Mouse (Mus musculus): ENCODE results near the gene Zfp553. TPM values are rescaled to one million over a fixed set of nuclear protein-coding genes. Genes with fewer than 3 reads are reported as not detected.
A peak's percentile ranks its signal among the peaks of the same experiment; 100 is the strongest.

The Zfp553 gene
- polyA plus RNA-seq, 1 experiment from 2014 or later = 5.9 TPM

DNA sequence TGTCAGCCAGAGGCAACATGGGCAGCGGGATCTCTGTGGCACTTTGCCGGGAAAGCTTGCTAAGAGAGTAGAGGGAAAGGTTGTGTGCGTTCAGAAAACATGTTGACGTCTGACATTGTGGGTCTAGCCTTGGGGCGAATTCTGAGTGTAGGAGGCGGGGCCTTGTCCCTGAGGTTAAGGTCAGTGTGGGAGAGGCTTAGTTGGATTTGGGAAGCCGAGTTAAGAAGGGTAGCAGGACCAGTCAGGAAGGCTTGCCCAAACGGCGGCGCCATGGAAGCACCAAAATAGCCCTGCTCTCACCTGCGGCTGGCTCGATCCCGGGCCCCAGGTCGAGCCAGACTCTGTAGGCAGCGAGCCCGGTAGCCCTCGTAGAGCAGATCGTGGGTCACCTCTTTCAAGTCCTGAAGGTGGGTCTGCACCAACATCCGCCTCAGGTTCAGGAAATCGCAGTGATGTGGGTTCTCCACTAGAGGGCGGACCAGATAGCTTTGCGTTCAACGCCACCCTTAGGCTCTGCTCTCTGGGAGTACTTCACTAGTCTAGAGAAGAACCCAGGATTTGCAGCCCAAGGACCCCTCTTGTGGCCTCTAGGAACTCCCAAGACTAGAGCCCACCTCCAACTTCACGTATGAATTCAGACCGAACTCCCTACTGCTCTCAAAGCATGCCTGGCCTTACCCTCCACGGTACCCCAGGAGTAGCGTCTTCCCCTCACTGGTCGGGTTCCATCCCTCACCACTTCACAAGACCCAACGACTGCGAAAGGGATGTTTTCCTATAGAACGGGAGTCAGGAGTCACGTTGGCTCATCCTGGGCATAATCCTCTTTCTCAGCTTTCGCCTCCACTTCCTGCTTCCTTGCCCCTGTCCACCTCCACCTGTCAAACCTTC is 17.6 kb upstream of the Zfp553 start:
- WGBS (ENCODE audit: insufficient replicate concordance) = 29% methylated on average over 33 of the region's 33 CpGs
- peaks cover 42% of the 10 kb centered on the region for H3K4me1 ChIP-seq (ENCODE audit: control insufficient read depth, low read depth, low read length)

DNA sequence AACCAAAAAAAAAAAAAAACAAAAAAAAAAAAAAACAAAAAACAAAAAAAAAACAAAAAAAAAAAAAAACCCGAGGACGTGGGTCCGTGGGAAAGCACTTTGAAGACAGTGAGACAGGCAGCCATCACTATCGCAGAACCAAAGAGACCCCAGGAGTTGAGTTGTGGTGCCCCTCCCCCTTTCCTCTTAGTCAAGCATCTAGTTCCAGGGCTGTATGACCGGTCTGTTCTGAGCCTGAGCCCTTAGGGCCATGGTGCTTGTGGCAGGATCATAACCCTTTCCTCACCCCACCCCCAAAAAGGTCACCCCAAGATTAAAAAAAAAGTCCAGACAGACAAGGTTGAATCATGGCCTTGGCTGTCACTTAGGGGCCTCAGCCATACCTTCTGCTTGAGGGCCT is 16.6 kb upstream of the Zfp553 start:
- H3K4me3 ChIP-seq (ENCODE audit: low read depth, low read length) = no peak overlapping the region
- H3K36me3 ChIP-seq (ENCODE audit: control insufficient read depth, insufficient read depth) = no peaks in the 10 kb centered on the region
- H3K9me3 ChIP-seq (replicated peaks; ENCODE audit: control insufficient read depth, low read length) = no peaks in the 10 kb centered on the region
- no peaks in the 10 kb centered on the region for H3K27me3 ChIP-seq (ENCODE audit: control insufficient read depth, insufficient read depth, low read depth, low read length)
- H3K27ac ChIP-seq (ENCODE audit: low read length) = no peak overlapping the region
- ATAC-seq (ENCODE audit: low read depth) = no peak
- H3K4me1 ChIP-seq (ENCODE audit: control insufficient read depth, low read depth, low read length) = peaks cover 38% of the 10 kb centered on the region
- 72% methylated on average over 5 of the region's 5 CpGs for WGBS (ENCODE audit: insufficient replicate concordance)
- H3K9ac ChIP-seq (ENCODE audit: low read depth, low read length) = no peak overlapping the region
- no peak overlapping the region for H3K4me2 ChIP-seq (ENCODE audit: low read depth, low read length)

More for the DNA sequence above, 17.6 kb upstream of the Zfp553 start:
- Histone ChIP-seq H3K27me3 (ENCODE audit: control insufficient read depth, insufficient read depth, low read depth, low read length) (no peaks in the 10 kb centered on the region), H3K27ac (ENCODE audit: low read length) (peak overlapping the region; percentile 8; the same call in 1 of the 2 replicates), H3K9ac (ENCODE audit: low read depth, low read length) (peak overlapping the region; percentile 45), H3K36me3 (ENCODE audit: control insufficient read depth, insufficient read depth) (no peaks in the 10 kb centered on the region), H3K9me3 (replicated peaks; ENCODE audit: control insufficient read depth, low read length) (no peaks in the 10 kb centered on the region), H3K4me3 (ENCODE audit: low read depth, low read length) (peak overlapping the region; percentile 37), H3K4me2 (ENCODE audit: low read depth, low read length) (peak overlapping the region; percentile 52)
- ATAC-seq (ENCODE audit: low read depth) = peak; percentile 22; the same call in 1 of the 2 replicates

DNA sequence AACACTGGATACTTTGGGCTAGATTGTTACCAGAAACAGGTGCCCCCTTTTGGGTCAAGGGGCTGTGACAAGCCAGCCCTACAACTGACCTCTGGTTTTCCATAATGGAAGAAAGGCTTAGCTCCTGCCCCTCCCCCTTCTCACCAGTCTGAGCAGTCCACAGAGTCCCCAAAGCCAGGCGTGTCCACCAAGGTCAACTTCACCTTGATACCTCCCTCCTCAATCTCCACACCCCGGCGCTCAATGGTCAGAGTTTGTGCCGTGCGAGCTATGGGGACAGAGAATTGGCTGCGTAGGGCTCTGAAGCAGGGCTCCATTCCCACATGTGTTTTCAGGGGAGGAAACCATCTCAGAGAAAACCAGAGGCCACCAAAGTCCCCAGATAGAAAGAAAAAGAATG is 15.4 kb upstream of the Zfp553 start:
- Histone ChIP-seq H3K27me3 (ENCODE audit: control insufficient read depth, insufficient read depth, low read depth, low read length) (no peaks in the 10 kb centered on the region), H3K4me2 (ENCODE audit: low read depth, low read length) (peak overlapping the region; percentile 46), H3K36me3 (ENCODE audit: control insufficient read depth, insufficient read depth) (no peaks in the 10 kb centered on the region), H3K4me1 (ENCODE audit: control insufficient read depth, low read depth, low read length) (peaks cover 38% of the 10 kb centered on the region), H3K27ac (ENCODE audit: low read length) (peak overlapping the region; percentile 90), H3K4me3 (ENCODE audit: low read depth, low read length) (peak overlapping the region; percentile 28), H3K9ac (ENCODE audit: low read depth, low read length) (peak overlapping the region; percentile 55), H3K9me3 (replicated peaks; ENCODE audit: control insufficient read depth, low read length) (no peaks in the 10 kb centered on the region)
- 68% methylated on average over 6 of the region's 6 CpGs for WGBS (ENCODE audit: insufficient replicate concordance)
- ATAC-seq (ENCODE audit: low read depth) = no peak

DNA sequence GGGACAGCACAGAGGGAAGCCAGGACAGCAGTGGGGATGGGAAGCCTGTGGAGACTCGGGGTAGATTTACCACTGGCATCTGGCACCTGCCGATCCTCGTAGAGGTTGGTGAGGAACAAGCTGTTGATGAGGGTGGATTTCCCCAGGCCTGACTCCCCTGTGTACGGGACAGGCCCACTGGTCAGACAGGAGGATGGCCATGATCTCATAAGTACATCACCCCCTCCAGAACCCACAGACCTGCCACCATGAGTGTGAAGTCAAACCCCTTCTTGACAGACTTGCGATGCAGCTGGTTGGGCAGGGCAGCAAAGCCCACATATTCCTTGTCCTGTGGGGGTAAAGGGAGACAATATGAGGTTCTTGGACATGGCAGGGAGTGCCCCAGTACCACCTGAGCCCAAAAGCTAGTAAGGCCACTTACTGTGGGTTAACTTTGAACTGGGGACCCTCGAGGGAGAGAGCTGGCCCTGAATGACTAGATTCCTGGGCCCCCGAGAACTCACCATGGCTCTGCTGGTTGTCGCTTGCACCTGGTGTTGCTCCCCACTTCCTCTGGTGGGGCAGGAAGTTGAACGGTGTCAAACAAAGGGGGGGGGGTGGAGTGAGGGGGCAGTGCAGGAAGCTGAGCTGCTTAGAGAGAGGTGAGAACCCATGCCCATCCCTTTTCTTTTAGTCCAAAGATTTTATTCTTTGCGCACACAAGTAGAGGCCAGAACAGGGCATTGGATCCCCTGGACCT is 14.8 kb upstream of the Zfp553 start:
- H3K9ac ChIP-seq (ENCODE audit: low read depth, low read length) = peak overlapping the region; percentile 55
- H3K36me3 ChIP-seq (ENCODE audit: control insufficient read depth, insufficient read depth) = no peaks in the 10 kb centered on the region
- peaks cover 43% of the 10 kb centered on the region for H3K4me1 ChIP-seq (ENCODE audit: control insufficient read depth, low read depth, low read length)
- WGBS (ENCODE audit: insufficient replicate concordance) = 32% methylated on average over 10 of the region's 10 CpGs
- H3K27ac ChIP-seq (ENCODE audit: low read length) = peak overlapping the region; percentile 90
- 0 out of 2 replicates have a peak, but pooled peaks have one; percentile 7 for ATAC-seq (ENCODE audit: low read depth)
- no peaks in the 10 kb centered on the region for H3K9me3 ChIP-seq (replicated peaks; ENCODE audit: control insufficient read depth, low read length)
- H3K4me3 ChIP-seq (ENCODE audit: low read depth, low read length) = peak overlapping the region; percentile 28
- H3K4me2 ChIP-seq (ENCODE audit: low read depth, low read length) = peak overlapping the region; percentile 46
- no peaks in the 10 kb centered on the region for H3K27me3 ChIP-seq (ENCODE audit: control insufficient read depth, insufficient read depth, low read depth, low read length)

DNA sequence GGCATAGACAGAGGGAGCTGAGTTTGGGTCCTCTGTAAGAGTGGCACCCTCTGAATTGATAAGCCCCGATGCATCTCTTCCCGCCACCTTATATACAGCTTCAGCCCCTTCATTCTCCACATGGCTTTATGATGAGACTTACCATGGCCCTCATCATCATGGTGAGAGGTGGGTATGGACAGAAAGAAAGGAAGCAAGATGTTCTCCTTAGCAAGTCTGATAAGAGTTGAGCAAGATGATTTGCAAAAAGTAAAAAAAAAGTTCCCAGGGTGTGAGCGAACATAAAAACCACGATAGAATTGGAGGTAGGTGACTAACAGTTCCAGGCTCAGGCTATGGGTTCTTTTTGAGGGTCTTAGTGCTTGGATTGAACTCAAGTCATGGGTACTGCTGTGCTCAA is 14.2 kb upstream of the Zfp553 start:
- Histone ChIP-seq H3K9me3 (replicated peaks; ENCODE audit: control insufficient read depth, low read length) (no peaks in the 10 kb centered on the region), H3K4me1 (ENCODE audit: control insufficient read depth, low read depth, low read length) (peaks cover 49% of the 10 kb centered on the region), H3K4me2 (ENCODE audit: low read depth, low read length) (peak overlapping the region; percentile 46), H3K27me3 (ENCODE audit: control insufficient read depth, insufficient read depth, low read depth, low read length) (no peaks in the 10 kb centered on the region), H3K27ac (ENCODE audit: low read length) (peak overlapping the region; percentile 90), H3K9ac (ENCODE audit: low read depth, low read length) (peak overlapping the region; percentile 55), H3K4me3 (ENCODE audit: low read depth, low read length) (peak overlapping the region; percentile 28; the same call in 1 of the 2 replicates), H3K36me3 (ENCODE audit: control insufficient read depth, insufficient read depth) (no peaks in the 10 kb centered on the region)
- ATAC-seq (ENCODE audit: low read depth) = peak; percentile 49
- WGBS (ENCODE audit: insufficient replicate concordance) = 19% methylated on average over 4 of the region's 4 CpGs

DNA sequence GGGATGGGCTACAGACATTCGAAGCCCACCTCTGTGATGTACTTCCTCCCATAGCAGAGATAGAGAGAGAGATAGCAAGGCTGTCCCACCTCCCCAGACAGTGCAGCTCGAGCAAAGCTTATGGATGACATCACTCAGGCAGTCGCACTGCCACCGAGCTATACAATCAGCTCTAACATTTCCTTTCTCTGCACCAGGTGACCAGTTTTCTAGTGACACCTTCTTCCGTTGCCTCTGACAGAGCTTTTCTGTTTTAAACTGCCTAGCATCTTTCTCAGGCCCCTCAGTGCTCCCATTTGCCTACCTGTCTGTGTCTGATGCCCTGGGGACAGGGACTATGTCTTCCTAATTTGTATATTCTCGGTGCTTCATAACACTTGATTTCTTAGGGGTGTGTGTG is 12.4 kb upstream of the Zfp553 start:
- Histone ChIP-seq H3K27ac (ENCODE audit: low read length) (peak overlapping the region; percentile 18; the same call in 1 of the 2 replicates), H3K9ac (ENCODE audit: low read depth, low read length) (no peak overlapping the region), H3K4me1 (ENCODE audit: control insufficient read depth, low read depth, low read length) (peaks cover 60% of the 10 kb centered on the region), H3K4me2 (ENCODE audit: low read depth, low read length) (no peak overlapping the region), H3K9me3 (replicated peaks; ENCODE audit: control insufficient read depth, low read length) (no peaks in the 10 kb centered on the region), H3K27me3 (ENCODE audit: control insufficient read depth, insufficient read depth, low read depth, low read length) (no peaks in the 10 kb centered on the region), H3K4me3 (ENCODE audit: low read depth, low read length) (no peak overlapping the region), H3K36me3 (ENCODE audit: control insufficient read depth, insufficient read depth) (no peaks in the 10 kb centered on the region)
- WGBS (ENCODE audit: insufficient replicate concordance) = 65% methylated on average over 6 of the region's 6 CpGs
- ATAC-seq (ENCODE audit: low read depth) = no peak

DNA sequence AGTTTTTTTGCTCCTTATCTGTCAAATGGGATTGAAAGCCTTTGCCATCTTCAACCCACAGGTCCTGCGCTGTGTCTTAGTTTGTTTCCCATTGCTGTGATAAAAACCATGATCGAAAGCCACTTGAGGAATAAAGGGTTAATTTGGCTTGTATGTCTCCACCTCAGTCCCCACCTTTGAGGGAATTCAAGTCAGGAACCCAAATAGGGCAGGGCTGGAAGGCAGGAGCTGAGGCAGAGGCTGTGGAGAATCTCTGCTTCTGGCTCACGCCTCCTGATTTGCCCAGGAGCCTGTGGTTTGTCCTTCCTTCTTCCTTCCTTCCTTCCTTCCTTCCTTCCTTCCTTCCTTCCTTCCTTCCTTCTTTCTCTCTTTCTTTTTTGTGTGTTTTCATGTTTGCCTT is 9.8 kb upstream of the Zfp553 start:
- peak overlapping the region; percentile 94 for H3K27ac ChIP-seq (ENCODE audit: low read length)
- no peak for ATAC-seq (ENCODE audit: low read depth)
- H3K9ac ChIP-seq (ENCODE audit: low read depth, low read length) = peak overlapping the region; percentile 5
- no peaks in the 10 kb centered on the region for H3K36me3 ChIP-seq (ENCODE audit: control insufficient read depth, insufficient read depth)
- H3K27me3 ChIP-seq (ENCODE audit: control insufficient read depth, insufficient read depth, low read depth, low read length) = no peaks in the 10 kb centered on the region
- H3K4me1 ChIP-seq (ENCODE audit: control insufficient read depth, low read depth, low read length) = peaks cover 62% of the 10 kb centered on the region
- H3K4me2 ChIP-seq (ENCODE audit: low read depth, low read length) = peak overlapping the region; percentile 31
- 82% methylated on average over 3 of the region's 3 CpGs for WGBS (ENCODE audit: insufficient replicate concordance)
- no peaks in the 10 kb centered on the region for H3K9me3 ChIP-seq (replicated peaks; ENCODE audit: control insufficient read depth, low read length)
- H3K4me3 ChIP-seq (ENCODE audit: low read depth, low read length) = no peak overlapping the region

DNA sequence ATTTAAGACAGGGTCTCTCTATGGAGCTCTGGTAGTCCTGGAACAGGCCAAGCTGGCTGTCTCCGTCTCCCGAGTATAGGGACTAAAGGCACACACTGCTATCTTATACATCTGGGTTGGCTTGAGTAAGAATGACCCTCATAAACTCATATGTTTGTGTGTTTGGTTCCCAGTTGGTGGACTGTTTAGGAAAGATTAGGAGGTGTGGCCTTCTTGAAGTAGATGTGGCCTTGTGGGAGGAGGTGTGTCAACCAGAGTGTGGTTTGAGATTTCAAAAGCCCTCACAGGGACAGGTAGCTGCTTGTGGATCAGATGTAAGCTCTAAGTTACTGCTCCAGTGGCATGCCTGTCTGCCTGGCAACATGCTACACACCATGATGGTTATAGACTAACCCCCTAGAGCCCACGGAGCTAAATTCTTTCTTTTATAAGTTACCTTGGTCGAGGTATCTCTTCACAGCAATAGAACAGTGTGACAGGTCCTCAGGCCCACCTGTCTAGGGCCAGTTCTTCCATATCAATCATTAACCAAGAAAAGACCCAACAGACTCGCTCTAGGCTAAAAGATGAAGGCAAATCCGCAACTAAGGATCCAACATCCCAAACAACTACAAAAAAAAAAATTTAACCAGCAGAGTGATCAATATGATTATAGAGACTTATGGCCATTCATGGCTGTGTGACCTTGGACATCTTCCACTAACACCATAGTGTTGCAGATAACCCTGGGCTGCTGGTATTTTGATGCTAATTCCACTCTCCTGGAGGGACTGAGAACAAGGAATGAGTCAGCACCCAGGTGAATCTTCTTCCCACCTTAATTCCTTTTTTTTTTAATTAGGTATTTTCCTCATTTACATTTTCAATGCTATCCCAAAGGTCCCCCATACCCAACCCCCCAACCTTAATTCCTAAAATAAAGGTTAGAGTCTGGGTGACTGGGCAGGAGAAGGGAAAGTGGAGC is 9.1 kb upstream of the Zfp553 start:
- 64% methylated on average over 6 of the region's 6 CpGs for WGBS (ENCODE audit: insufficient replicate concordance)
- Histone ChIP-seq H3K27me3 (ENCODE audit: control insufficient read depth, insufficient read depth, low read depth, low read length) (no peaks in the 10 kb centered on the region), H3K4me3 (ENCODE audit: low read depth, low read length) (no peak overlapping the region), H3K4me2 (ENCODE audit: low read depth, low read length) (peak overlapping the region; percentile 31), H3K9ac (ENCODE audit: low read depth, low read length) (peak overlapping the region; percentile 11), H3K27ac (ENCODE audit: low read length) (peak overlapping the region; percentile 94), H3K9me3 (replicated peaks; ENCODE audit: control insufficient read depth, low read length) (no peaks in the 10 kb centered on the region), H3K36me3 (ENCODE audit: control insufficient read depth, insufficient read depth) (no peaks in the 10 kb centered on the region), H3K4me1 (ENCODE audit: control insufficient read depth, low read depth, low read length) (peaks cover 57% of the 10 kb centered on the region)
- ATAC-seq (ENCODE audit: low read depth) = peak; percentile 74
